Mouse (Mus musculus): ENCODE measurements around the gene C77080. TPM values are rescaled to one million over a fixed set of nuclear protein-coding genes. Genes with fewer than 3 reads are reported as not detected.

Gene C77080
- polyA plus RNA-seq, 1 experiment from 2014 or later = 10.0 TPM

GRCm38 (mm10) chr4:129250759-129251481 lies 10.3 kb downstream of the C77080 start:
- Histone ChIP-seq H3K9me3 (replicated peaks) (no peaks in the 10 kb centered on the region), H3K27me3 (peaks cover 12% of the 10 kb centered on the region; the same call in 1 of the 2 replicates), H3K4me3 (replicated peaks) (no peak overlapping the region), H3K4me2 (replicated peaks) (peak overlapping the region; percentile 32; the same call in 1 of the 2 replicates), H3K9ac (no peak overlapping the region), H3K36me3 (no peaks in the 10 kb centered on the region), H3K4me1 (peaks cover 45% of the 10 kb centered on the region), H3K27ac (replicated peaks) (0 out of 2 replicates have a peak overlapping the region, but pooled peaks have one; percentile 17)
- 26% methylated on average over 15 of the region's 15 CpGs for WGBS
- no peak for ATAC-seq (ENCODE audit: insufficient number of reproducible peaks, low FRiP score, low TSS enrichment, low read depth)

- peaks cover 12% of the 10 kb centered on the region; the same call in 1 of the 2 replicates for H3K27me3 ChIP-seq
- H3K4me2 ChIP-seq (replicated peaks) = no peak overlapping the region
- WGBS = 28% methylated on average over 7 of the region's 7 CpGs
- no peaks in the 10 kb centered on the region for H3K36me3 ChIP-seq
- H3K9me3 ChIP-seq (replicated peaks) = no peaks in the 10 kb centered on the region
- H3K4me3 ChIP-seq (replicated peaks) = no peak overlapping the region
- no peak overlapping the region for H3K9ac ChIP-seq
- peaks cover 50% of the 10 kb centered on the region for H3K4me1 ChIP-seq
- no peak for ATAC-seq (ENCODE audit: insufficient number of reproducible peaks, low FRiP score, low TSS enrichment, low read depth)
- no peak overlapping the region for H3K27ac ChIP-seq (replicated peaks)
These were observed 11.9 kb downstream of the C77080 start for GRCm38 (mm10) chr4:129249288-129249687.

- H3K36me3 ChIP-seq = no peaks in the 10 kb centered on the region
- H3K9me3 ChIP-seq (replicated peaks) = no peaks in the 10 kb centered on the region
- peak overlapping the region; percentile 68 for H3K9ac ChIP-seq
- under 1% methylated on average over 43 of the region's 74 CpGs for WGBS
- no peak for ATAC-seq (ENCODE audit: insufficient number of reproducible peaks, low FRiP score, low TSS enrichment, low read depth)
- H3K27ac ChIP-seq (replicated peaks) = peak overlapping the region; percentile 68
- H3K4me2 ChIP-seq (replicated peaks) = peak overlapping the region; percentile 93
- H3K27me3 ChIP-seq = peaks cover 12% of the 10 kb centered on the region; the same call in 1 of the 2 replicates
- peaks cover 50% of the 10 kb centered on the region for H3K4me1 ChIP-seq
- H3K4me3 ChIP-seq (replicated peaks) = peak overlapping the region; percentile 67
These were observed 12.9 kb downstream of the C77080 start for GRCm38 (mm10) chr4:129248243-129248767.

- peaks cover 55% of the 10 kb centered on the region for H3K4me1 ChIP-seq
- H3K27ac ChIP-seq (replicated peaks) = peak overlapping the region; percentile 68
- peak overlapping the region; percentile 68 for H3K9ac ChIP-seq
- WGBS = 9% methylated on average over 24 of the region's 24 CpGs
- no peak for ATAC-seq (ENCODE audit: insufficient number of reproducible peaks, low FRiP score, low TSS enrichment, low read depth)
- no peaks in the 10 kb centered on the region for H3K36me3 ChIP-seq
- H3K4me2 ChIP-seq (replicated peaks) = peak overlapping the region; percentile 93
- H3K9me3 ChIP-seq (replicated peaks) = no peaks in the 10 kb centered on the region
- peaks cover 12% of the 10 kb centered on the region; the same call in 1 of the 2 replicates for H3K27me3 ChIP-seq
- peak overlapping the region; percentile 67 for H3K4me3 ChIP-seq (replicated peaks)
These were observed 13.6 kb downstream of the C77080 start for GRCm38 (mm10) chr4:129247381-129248242.

GRCm38 (mm10) chr4:129246360-129247301 lies 14.6 kb downstream of the C77080 start:
- no peak for ATAC-seq (ENCODE audit: insufficient number of reproducible peaks, low FRiP score, low TSS enrichment, low read depth)
- Histone ChIP-seq H3K9ac (no peak overlapping the region), H3K27ac (replicated peaks) (no peak overlapping the region), H3K9me3 (replicated peaks) (no peaks in the 10 kb centered on the region), H3K4me2 (replicated peaks) (peak overlapping the region; percentile 93), H3K4me3 (replicated peaks) (peak overlapping the region; percentile 67), H3K27me3 (peaks cover 12% of the 10 kb centered on the region; the same call in 1 of the 2 replicates), H3K4me1 (peaks cover 63% of the 10 kb centered on the region), H3K36me3 (no peaks in the 10 kb centered on the region)
- 46% methylated on average over 15 of the region's 15 CpGs for WGBS

- peaks cover 59% of the 10 kb centered on the region for H3K4me1 ChIP-seq
These were observed 16.4 kb downstream of the C77080 start for GRCm38 (mm10) chr4:129244802-129245201.

GRCm38 (mm10) chr4:129242761-129243160 lies 18.4 kb downstream of the C77080 start:
- no peaks in the 10 kb centered on the region for H3K9me3 ChIP-seq (replicated peaks)
- WGBS = 30% methylated on average over 4 of the region's 4 CpGs
- H3K4me2 ChIP-seq (replicated peaks) = no peak overlapping the region
- H3K27me3 ChIP-seq = peaks cover 6% of the 10 kb centered on the region; the same call in 1 of the 2 replicates
- no peak overlapping the region for H3K4me3 ChIP-seq (replicated peaks)
- no peak overlapping the region for H3K9ac ChIP-seq
- H3K36me3 ChIP-seq = no peaks in the 10 kb centered on the region
- peak overlapping the region; percentile 79 for H3K27ac ChIP-seq (replicated peaks)
- H3K4me1 ChIP-seq = peaks cover 63% of the 10 kb centered on the region
- ATAC-seq (ENCODE audit: insufficient number of reproducible peaks, low FRiP score, low TSS enrichment, low read depth) = no peak

More at GRCm38 (mm10) chr4:129244802-129245201, 16.4 kb downstream of the C77080 start:
- Histone ChIP-seq H3K4me2 (replicated peaks) (no peak overlapping the region), H3K27me3 (peaks cover 9% of the 10 kb centered on the region; the same call in 1 of the 2 replicates), H3K27ac (replicated peaks) (no peak overlapping the region), H3K9me3 (replicated peaks) (no peaks in the 10 kb centered on the region), H3K36me3 (no peaks in the 10 kb centered on the region), H3K4me3 (replicated peaks) (no peak overlapping the region), H3K9ac (no peak overlapping the region)
- WGBS = 45% methylated on average over 4 of the region's 4 CpGs
- no peak for ATAC-seq (ENCODE audit: insufficient number of reproducible peaks, low FRiP score, low TSS enrichment, low read depth)

- Histone ChIP-seq H3K4me1 (peaks cover 63% of the 10 kb centered on the region), H3K9me3 (replicated peaks) (no peaks in the 10 kb centered on the region), H3K27ac (replicated peaks) (peak overlapping the region; percentile 79), H3K4me2 (replicated peaks) (no peak overlapping the region), H3K4me3 (replicated peaks) (no peak overlapping the region), H3K9ac (no peak overlapping the region), H3K27me3 (0 out of 2 replicates have a peak, but pooled peaks cover 4% of the 10 kb centered on the region), H3K36me3 (no peaks in the 10 kb centered on the region)
- ATAC-seq (ENCODE audit: insufficient number of reproducible peaks, low FRiP score, low TSS enrichment, low read depth) = 0 out of 2 replicates have a peak, but pooled peaks have one; percentile 6
- 28% methylated on average over 4 of the region's 4 CpGs for WGBS
These were observed 18.9 kb downstream of the C77080 start for GRCm38 (mm10) chr4:129242327-129242726.

GRCm38 (mm10) chr4:129241898-129242297 lies 19.3 kb downstream of the C77080 start:
- Histone ChIP-seq H3K27me3 (0 out of 2 replicates have a peak, but pooled peaks cover 4% of the 10 kb centered on the region), H3K4me2 (replicated peaks) (no peak overlapping the region), H3K9me3 (replicated peaks) (no peaks in the 10 kb centered on the region), H3K27ac (replicated peaks) (peak overlapping the region; percentile 79), H3K36me3 (no peaks in the 10 kb centered on the region), H3K4me3 (replicated peaks) (no peak overlapping the region), H3K4me1 (peaks cover 63% of the 10 kb centered on the region), H3K9ac (no peak overlapping the region)
- 15% methylated on average over 7 of the region's 7 CpGs for WGBS
- ATAC-seq (ENCODE audit: insufficient number of reproducible peaks, low FRiP score, low TSS enrichment, low read depth) = 0 out of 2 replicates have a peak, but pooled peaks have one; percentile 8

- H3K4me1 ChIP-seq = peaks cover 69% of the 10 kb centered on the region
These were observed 22.1 kb downstream of the C77080 start for GRCm38 (mm10) chr4:129239075-129239474.

More at GRCm38 (mm10) chr4:129239075-129239474, 22.1 kb downstream of the C77080 start:
- H3K9ac ChIP-seq = peak overlapping the region; percentile 55
- H3K9me3 ChIP-seq (replicated peaks) = no peaks in the 10 kb centered on the region
- WGBS = 0% methylated on average over 28 of the region's 29 CpGs
- H3K4me2 ChIP-seq (replicated peaks) = peak overlapping the region; percentile 96
- no peaks in the 10 kb centered on the region for H3K36me3 ChIP-seq
- peak; percentile 84 for ATAC-seq (ENCODE audit: insufficient number of reproducible peaks, low FRiP score, low TSS enrichment, low read depth)
- H3K27me3 ChIP-seq = no peaks in the 10 kb centered on the region
- peak overlapping the region; percentile 70 for H3K4me3 ChIP-seq (replicated peaks)
- peak overlapping the region; percentile 72 for H3K27ac ChIP-seq (replicated peaks)

All from embryonic facial prominence, embryonic 15.5 days (tissue).